Mouse (Mus musculus) liver, embryonic 11.5 days (tissue): ENCODE data around the gene Vwa8. TPM values are rescaled to one million over a fixed set of nuclear protein-coding genes. Genes with fewer than 3 reads are reported as not detected.

ENCODE experiments used
- ATAC-seq: fragments of 200-750 bp; cut with Nextera tagmentation; replicated peaks from 2 replicates; pipeline ENCODE4 v1.8.0; 2017; ENCODE audit warnings: moderate number of reproducible peaks, mild to moderate bottlenecking, moderate TSS enrichment, moderate library complexity; ENCODE audit not compliant: low FRiP score
- DNase-seq: peaks from one replicate; pipeline ENCODE4 v3.0.0-alpha.2; 2017; ENCODE audit warnings: low spot score
- H3K27ac ChIP-seq: fragments of 300-500 bp; sonication (generic); 2 replicates; pipeline ENCODE4 v1.5.1; 2014; ENCODE audit warnings: mild to moderate bottlenecking, low read depth, low read length, control low read depth
- H3K27me3 ChIP-seq: fragments of 300-500 bp; sonication (generic); replicated peaks from 2 replicates; pipeline ENCODE4 v1.6.1; 2014; ENCODE audit warnings: low read length, mixed read lengths; ENCODE audit not compliant: control insufficient read depth, insufficient read depth
- H3K36me3 ChIP-seq: fragments of 300-500 bp; sonication (generic); 2 replicates; pipeline ENCODE4 v1.6.1; 2014; ENCODE audit warnings: mild to moderate bottlenecking, low read length, moderate library complexity, mixed read lengths; ENCODE audit not compliant: control insufficient read depth, insufficient read depth
- H3K4me1 ChIP-seq: fragments of 300-500 bp; sonication (generic); replicated peaks from 2 replicates; pipeline ENCODE4 v1.6.1; 2014; ENCODE audit warnings: low read length, mixed read lengths; ENCODE audit not compliant: control insufficient read depth, insufficient read depth
- H3K4me2 ChIP-seq: fragments of 300-500 bp; sonication (generic); 2 replicates; pipeline ENCODE4 v1.6.1; 2014; ENCODE audit warnings: mild to moderate bottlenecking, control low read depth, moderate library complexity
- H3K4me3 ChIP-seq: fragments of 300-500 bp; sonication (generic); 2 replicates; pipeline ENCODE4 v1.5.1; 2014; ENCODE audit warnings: low read depth, low read length, control low read depth
- H3K9ac ChIP-seq: fragments of 300-500 bp; sonication (generic); 2 replicates; pipeline ENCODE4 v1.6.1; 2014; ENCODE audit warnings: low read depth, low read length, control low read depth
- H3K9me3 ChIP-seq: fragments of 300-500 bp; sonication (generic); 2 replicates; pipeline ENCODE4 v1.6.1; 2016; ENCODE audit warnings: low read length, inconsistent platforms, mixed read lengths; ENCODE audit not compliant: control insufficient read depth
- WGBS: fragments of 180-500 bp; shearing (Covaris S2); extraction: QIAGEN DNeasy Blood & Tissue Kit; methylation state at CpG from one replicate; pipeline ENCODE4 v1.1.7; 2014; 5-methylcytosine and 5-hydroxymethylcytosine counted together
- polyA plus RNA-seq: library from polyadenylated mRNA; unstranded; fragments of >200 nt; fragmentation: Nextera tagmentation; extraction: Ambion mirVana; gene quantifications from 2 replicates; pipeline ENCODE4 v1.2.1, GENCODE M21; 2014

Gene Vwa8
- polyA plus RNA-seq, 1 experiment from 2014 or later, result 12.6 TPM

- H3K4me1 ChIP-seq, result no peaks in the 10 kb centered on the region
- DNase-seq (no peak), ATAC-seq (no peak)
- H3K4me2 ChIP-seq, result no peak overlapping the region
- no peak overlapping the region for H3K9ac ChIP-seq
- no peak overlapping the region for H3K27ac ChIP-seq
- WGBS, result 83% methylated on average over 12 of the region's 12 CpGs
- no peaks in the 10 kb centered on the region for H3K9me3 ChIP-seq
- no peaks in the 10 kb centered on the region for H3K36me3 ChIP-seq
- H3K27me3 ChIP-seq, result no peaks in the 10 kb centered on the region
- no peak overlapping the region for H3K4me3 ChIP-seq
Observed at GRCm38 (mm10) chr14:79239402-79239801, 390.6 kb downstream of the Vwa8 start.

GRCm38 (mm10) chr14:79241057-79241570 is 392.3 kb downstream of the Vwa8 start:
- Histone ChIP-seq H3K4me1 (no peaks in the 10 kb centered on the region), H3K27me3 (no peaks in the 10 kb centered on the region), H3K4me2 (no peak overlapping the region), H3K9ac (no peak overlapping the region), H3K36me3 (no peaks in the 10 kb centered on the region), H3K27ac (no peak overlapping the region), H3K9me3 (no peaks in the 10 kb centered on the region), H3K4me3 (no peak overlapping the region)
- no peak for ATAC-seq
- no peak for DNase-seq
- WGBS, result 67% methylated on average over 4 of the region's 4 CpGs

GRCm38 (mm10) chr14:79241656-79242385 is 393.0 kb downstream of the Vwa8 start:
- Histone ChIP-seq H3K4me3 (no peak overlapping the region), H3K4me1 (no peaks in the 10 kb centered on the region), H3K9me3 (no peaks in the 10 kb centered on the region), H3K27me3 (no peaks in the 10 kb centered on the region), H3K4me2 (no peak overlapping the region), H3K9ac (no peak overlapping the region), H3K36me3 (no peaks in the 10 kb centered on the region), H3K27ac (no peak overlapping the region)
- no peak for DNase-seq
- no peak for ATAC-seq
- 64% methylated on average over 6 of the region's 6 CpGs for WGBS

- Histone ChIP-seq H3K36me3 (no peaks in the 10 kb centered on the region), H3K9ac (no peak overlapping the region), H3K4me2 (no peak overlapping the region), H3K4me1 (no peaks in the 10 kb centered on the region), H3K27ac (no peak overlapping the region), H3K27me3 (no peaks in the 10 kb centered on the region), H3K4me3 (no peak overlapping the region), H3K9me3 (no peaks in the 10 kb centered on the region)
- ATAC-seq (no peak), DNase-seq (no peak)
Observed at GRCm38 (mm10) chr14:79242386-79242720, 393.5 kb downstream of the Vwa8 start.

- no peak overlapping the region for H3K27ac ChIP-seq
- WGBS, result 62% methylated on average over 12 of the region's 12 CpGs
- H3K4me3 ChIP-seq, result no peak overlapping the region
- H3K36me3 ChIP-seq, result no peaks in the 10 kb centered on the region
- ATAC-seq, result no peak
- H3K4me1 ChIP-seq, result no peaks in the 10 kb centered on the region
- no peak overlapping the region for H3K4me2 ChIP-seq
- no peak for DNase-seq
- H3K27me3 ChIP-seq, result no peaks in the 10 kb centered on the region
- H3K9ac ChIP-seq, result no peak overlapping the region
- H3K9me3 ChIP-seq, result no peaks in the 10 kb centered on the region
Observed at GRCm38 (mm10) chr14:79243038-79243883, 394.4 kb downstream of the Vwa8 start.

GRCm38 (mm10) chr14:79244571-79244970 is 395.7 kb downstream of the Vwa8 start:
- Histone ChIP-seq H3K4me2 (no peak overlapping the region), H3K27me3 (no peaks in the 10 kb centered on the region), H3K9me3 (no peaks in the 10 kb centered on the region), H3K36me3 (no peaks in the 10 kb centered on the region), H3K27ac (no peak overlapping the region), H3K9ac (no peak overlapping the region), H3K4me1 (no peaks in the 10 kb centered on the region), H3K4me3 (no peak overlapping the region)
- 60% methylated on average over 3 of the region's 3 CpGs for WGBS
- ATAC-seq (no peak), DNase-seq (no peak)

GRCm38 (mm10) chr14:79251727-79252285 is 403.0 kb downstream of the Vwa8 start:
- Histone ChIP-seq H3K4me2 (no peak overlapping the region), H3K4me3 (no peak overlapping the region), H3K36me3 (no peaks in the 10 kb centered on the region), H3K9ac (no peak overlapping the region), H3K4me1 (no peaks in the 10 kb centered on the region), H3K9me3 (no peaks in the 10 kb centered on the region), H3K27ac (no peak overlapping the region), H3K27me3 (no peaks in the 10 kb centered on the region)
- no peak for ATAC-seq
- DNase-seq, result no peak
- WGBS, result 68% methylated on average over 5 of the region's 5 CpGs
